Mouse (Mus musculus) ovary, postnatal 10 days (tissue): Measurements from ENCODE around the gene Ninl.

Source experiments
- DNase-seq: peaks from one replicate; pipeline ENCODE4 v3.0.0; 2022; ENCODE audit warnings: low spot score

The Ninl gene

DNA sequence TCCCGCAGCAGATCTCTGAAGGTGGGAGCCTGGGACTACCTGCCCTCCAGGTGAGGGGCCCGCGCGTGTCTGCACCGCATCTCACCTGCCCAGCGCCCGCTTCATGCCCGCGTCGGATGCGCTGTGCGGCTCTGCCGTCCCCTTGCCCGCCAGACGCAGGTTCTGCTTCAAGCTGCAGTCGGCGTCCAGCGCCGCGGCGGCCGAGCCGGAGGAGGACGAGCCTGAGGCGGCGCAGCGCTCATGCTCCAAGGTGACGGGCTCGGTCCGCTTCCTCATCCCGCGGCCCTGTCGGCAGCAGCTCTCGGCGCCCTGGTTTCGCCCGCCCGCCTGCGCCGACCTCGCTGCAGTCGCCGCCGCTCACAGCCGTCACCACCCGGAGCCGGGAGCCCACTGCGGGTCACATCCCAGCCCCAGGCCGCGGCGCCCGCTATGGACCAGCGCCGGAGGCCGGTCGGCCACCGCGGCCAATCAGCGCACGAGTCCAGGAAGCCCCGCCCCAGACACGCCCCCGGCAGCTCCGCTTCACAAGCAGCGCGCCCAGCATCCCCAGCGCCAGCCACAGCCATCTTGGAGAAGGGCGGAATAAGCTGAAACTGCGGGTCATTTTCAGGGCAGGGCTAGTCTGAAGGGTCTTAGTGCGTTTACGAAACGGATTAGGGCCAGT is 134.8 kb downstream of the Ninl start, which contains the start of gene Abhd12:
TSS of gene Abhd12 (minus strand) at position 470 of the 664 bp plus-strand sequence.
- peak; percentile 91 for DNase-seq

DNA sequence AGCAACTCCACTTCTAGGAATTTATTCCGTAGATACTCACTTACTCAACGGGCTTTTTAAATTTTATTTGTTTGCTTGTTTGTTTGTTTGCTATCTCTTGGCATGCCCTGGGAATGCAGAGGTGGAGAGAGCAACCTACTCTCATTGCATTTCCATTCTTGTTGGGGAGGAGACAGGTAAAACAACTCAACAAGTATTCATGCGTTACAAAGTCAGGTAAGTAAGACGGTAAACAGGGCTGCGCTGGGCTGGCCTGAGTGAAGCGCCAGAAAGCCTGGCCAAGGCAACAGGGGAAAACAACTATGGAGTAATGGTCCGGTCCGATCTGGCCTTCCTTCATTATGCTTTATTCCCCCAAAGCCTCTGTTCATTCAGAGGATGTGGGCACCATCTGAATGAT is 136.8 kb downstream of the Ninl start:
- no peak for DNase-seq

DNA sequence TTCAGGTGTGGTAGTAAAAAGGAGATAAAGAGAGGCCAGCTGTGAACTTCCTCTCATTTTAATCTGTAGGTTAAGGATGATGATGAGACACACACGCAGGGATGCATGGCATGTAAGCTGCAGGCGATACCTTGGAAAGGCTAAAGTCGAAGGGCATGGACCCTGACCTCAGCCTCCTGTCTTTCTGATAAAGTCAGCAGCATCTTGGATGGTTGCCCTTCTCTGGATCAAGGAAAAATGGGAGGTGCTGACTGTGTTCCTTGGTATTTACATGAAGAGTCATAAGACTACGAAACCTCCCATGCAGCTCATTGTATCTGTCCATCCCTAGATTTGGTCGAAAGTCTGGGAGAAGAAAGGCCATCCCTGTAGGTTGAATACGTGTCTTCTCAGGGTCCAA is 138.8 kb downstream of the Ninl start:
- DNase-seq = no peak

DNA sequence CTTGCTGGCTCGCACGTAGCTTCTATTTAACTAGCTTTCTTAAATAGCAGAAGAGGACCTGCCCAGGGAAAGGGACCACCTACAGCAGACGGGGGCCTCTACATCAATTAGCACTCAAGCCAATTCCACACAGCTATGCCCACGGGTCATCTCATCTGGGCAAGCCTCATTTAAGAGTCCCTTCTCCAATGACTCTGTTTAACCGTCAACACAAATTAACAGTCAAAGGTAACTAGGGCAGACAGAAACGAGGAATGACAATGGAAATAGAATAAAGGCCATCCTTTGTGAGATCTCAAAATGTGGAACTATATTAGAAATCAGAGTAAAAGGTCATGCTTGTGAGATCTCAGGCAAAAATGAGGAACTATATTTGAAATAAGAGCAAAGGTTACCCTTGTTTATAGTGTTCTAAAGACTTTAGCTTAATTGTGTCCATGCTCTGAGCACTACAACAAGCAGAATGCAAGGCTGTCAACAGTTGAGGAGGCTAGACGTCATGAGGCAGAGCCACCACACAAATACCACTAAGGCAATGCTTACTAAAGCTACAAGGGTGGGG is 143.4 kb downstream of the Ninl start:
- DNase-seq = no peak

GRCm38 (mm10) chr2:150894617-150895267 is 144.4 kb downstream of the Ninl start:
- DNase-seq = no peak

GRCm38 (mm10) chr2:150887370-150887769 is 151.8 kb downstream of the Ninl start:
- no peak for DNase-seq

GRCm38 (mm10) chr2:150886315-150886714 is 152.9 kb downstream of the Ninl start:
- no peak for DNase-seq

GRCm38 (mm10) chr2:150885814-150886213 is 153.4 kb downstream of the Ninl start:
- no peak for DNase-seq

DNA sequence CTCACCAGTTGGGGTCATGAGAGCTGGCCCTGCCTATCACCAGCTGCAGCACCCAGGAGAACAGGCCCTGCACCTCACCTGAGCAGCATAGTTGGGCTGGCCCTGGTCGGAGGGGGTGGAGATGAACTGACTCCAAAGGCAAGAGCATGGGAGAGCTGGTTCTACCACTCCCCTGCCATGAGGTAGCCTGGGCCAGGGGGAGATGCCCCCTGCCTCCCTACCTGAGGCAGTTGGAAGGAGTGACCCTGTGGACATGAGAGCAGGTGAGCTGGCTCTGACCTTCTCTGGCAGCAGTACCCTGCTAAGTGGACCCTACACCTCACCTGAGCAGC is 154.4 kb downstream of the Ninl start:
- DNase-seq = no peak
